Mouse (Mus musculus): ENCODE measurements around the gene Phtf2. TPM values are rescaled to one million over a fixed set of nuclear protein-coding genes. Genes with fewer than 3 reads are reported as not detected.
"Not testable (repeated sequence)": the region's sequence is repeated elsewhere in the genome, so short reads cannot be mapped to it uniquely, and the experiment has no call there.

Phtf2 gene
- polyA plus RNA-seq, 1 experiment, result 16.5 TPM

- TF ChIP-seq CTCF (IDR thresholded peaks at IDR 0.05; ENCODE audit: borderline replicate concordance, extremely low read depth, insufficient read depth, insufficient read length) (no peak), POLR2A (IDR thresholded peaks at IDR 0.05; ENCODE audit: borderline replicate concordance, extremely low read depth, insufficient read depth, insufficient read length, poor library complexity, severe bottlenecking) (no peak)
- DNase-seq (ENCODE audit: low read depth), result no peak
Measured at GRCm38 (mm10) chr5:20760368-20761162, 121.4 kb downstream of the Phtf2 start.

- DNase-seq (ENCODE audit: low read depth), result no peak
- TF ChIP-seq CTCF (IDR thresholded peaks at IDR 0.05; ENCODE audit: borderline replicate concordance, extremely low read depth, insufficient read depth, insufficient read length) (no peak), POLR2A (IDR thresholded peaks at IDR 0.05; ENCODE audit: borderline replicate concordance, extremely low read depth, insufficient read depth, insufficient read length, poor library complexity, severe bottlenecking) (no peak)
Measured at GRCm38 (mm10) chr5:20759771-20760170, 122.2 kb downstream of the Phtf2 start.

GRCm38 (mm10) chr5:20753963-20754362 is 128.0 kb downstream of the Phtf2 start:
- no peak for DNase-seq (ENCODE audit: low read depth)
- TF ChIP-seq CTCF (IDR thresholded peaks at IDR 0.05; ENCODE audit: borderline replicate concordance, extremely low read depth, insufficient read depth, insufficient read length) (no peak), POLR2A (IDR thresholded peaks at IDR 0.05; ENCODE audit: borderline replicate concordance, extremely low read depth, insufficient read depth, insufficient read length, poor library complexity, severe bottlenecking) (no peak)

- no peak for DNase-seq (ENCODE audit: low read depth)
- TF ChIP-seq CTCF (IDR thresholded peaks at IDR 0.05; ENCODE audit: borderline replicate concordance, extremely low read depth, insufficient read depth, insufficient read length), result no peak
- TF ChIP-seq POLR2A (IDR thresholded peaks at IDR 0.05; ENCODE audit: borderline replicate concordance, extremely low read depth, insufficient read depth, insufficient read length, poor library complexity, severe bottlenecking), result no peak
Measured at GRCm38 (mm10) chr5:20753096-20753495, 128.8 kb downstream of the Phtf2 start.

DNA sequence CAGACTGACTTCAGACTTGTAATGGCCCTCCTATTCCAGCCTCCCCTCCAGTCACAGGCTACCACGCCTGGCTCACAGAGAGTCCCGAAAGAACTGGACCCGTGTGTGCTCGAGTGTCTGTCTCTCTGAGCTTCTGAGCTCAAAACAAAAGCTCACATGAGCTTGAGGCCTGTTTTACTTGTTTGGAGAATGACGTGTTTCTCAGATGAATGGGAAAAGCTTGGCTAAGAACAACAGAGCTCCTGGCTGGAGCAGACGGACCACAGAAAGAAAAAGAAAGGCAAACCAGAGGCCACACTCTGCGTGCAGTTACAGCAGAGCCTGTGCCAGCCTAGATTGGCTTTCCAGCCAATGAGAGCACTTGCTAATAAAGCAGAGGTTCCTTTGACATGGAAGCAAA is 130.2 kb downstream of the Phtf2 start:
- DNase-seq (ENCODE audit: low read depth), result peak; percentile 88
- TF ChIP-seq POLR2A (IDR thresholded peaks at IDR 0.05; ENCODE audit: borderline replicate concordance, extremely low read depth, insufficient read depth, insufficient read length, poor library complexity, severe bottlenecking) (no peak), CTCF (IDR thresholded peaks at IDR 0.05; ENCODE audit: borderline replicate concordance, extremely low read depth, insufficient read depth, insufficient read length) (no peak)

GRCm38 (mm10) chr5:20751000-20751399 is 130.9 kb downstream of the Phtf2 start:
- peak; percentile 51 for DNase-seq (ENCODE audit: low read depth)
- TF ChIP-seq CTCF (IDR thresholded peaks at IDR 0.05; ENCODE audit: borderline replicate concordance, extremely low read depth, insufficient read depth, insufficient read length) (no peak), POLR2A (IDR thresholded peaks at IDR 0.05; ENCODE audit: borderline replicate concordance, extremely low read depth, insufficient read depth, insufficient read length, poor library complexity, severe bottlenecking) (no peak)

DNA sequence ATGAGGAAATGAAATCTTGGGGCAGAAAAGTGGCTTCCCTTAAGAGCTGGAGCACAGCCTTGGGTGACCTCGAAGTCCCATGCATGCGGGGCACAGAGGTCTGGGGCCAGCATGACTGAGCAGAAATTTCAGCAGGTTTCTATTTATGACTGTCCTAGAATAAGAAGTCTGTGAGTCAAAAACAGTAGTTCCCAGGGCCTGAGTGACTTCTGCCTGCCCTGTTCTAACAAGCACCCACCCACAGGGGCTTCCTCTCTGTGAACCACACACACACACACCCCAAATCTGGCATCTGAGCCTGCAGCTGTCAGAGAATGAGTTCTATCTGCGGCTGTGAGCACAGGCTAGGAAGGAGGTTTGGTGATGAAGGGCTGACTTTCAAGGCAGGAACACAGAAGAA is 132.4 kb downstream of the Phtf2 start:
- TF ChIP-seq CTCF (IDR thresholded peaks at IDR 0.05; ENCODE audit: borderline replicate concordance, extremely low read depth, insufficient read depth, insufficient read length) (no peak), POLR2A (IDR thresholded peaks at IDR 0.05; ENCODE audit: borderline replicate concordance, extremely low read depth, insufficient read depth, insufficient read length, poor library complexity, severe bottlenecking) (no peak)
- no peak for DNase-seq (ENCODE audit: low read depth)

GRCm38 (mm10) chr5:20748856-20749255 is 133.1 kb downstream of the Phtf2 start:
- TF ChIP-seq CTCF (IDR thresholded peaks at IDR 0.05; ENCODE audit: borderline replicate concordance, extremely low read depth, insufficient read depth, insufficient read length) (no peak), POLR2A (IDR thresholded peaks at IDR 0.05; ENCODE audit: borderline replicate concordance, extremely low read depth, insufficient read depth, insufficient read length, poor library complexity, severe bottlenecking) (no peak)
- no peak for DNase-seq (ENCODE audit: low read depth)

DNA sequence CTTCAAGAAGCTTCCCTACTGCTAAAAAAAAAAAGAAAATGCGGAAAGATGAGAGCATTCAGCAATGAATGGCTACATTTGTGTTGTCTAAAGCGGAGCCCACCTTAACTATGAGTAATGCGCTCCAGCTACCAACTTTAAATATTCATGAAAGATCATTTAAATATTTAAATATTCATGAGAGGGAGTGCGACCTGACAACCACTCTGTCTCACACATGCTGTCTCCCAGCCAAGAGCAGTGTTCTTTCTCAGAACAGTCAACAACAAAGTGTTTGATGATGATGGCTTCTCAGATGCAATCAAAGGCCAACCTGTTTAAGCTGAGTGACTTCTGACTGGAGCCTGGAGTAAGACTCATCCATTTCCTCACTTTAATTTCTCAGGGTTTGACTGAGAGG is 133.8 kb downstream of the Phtf2 start:
- TF ChIP-seq CTCF (IDR thresholded peaks at IDR 0.05; ENCODE audit: borderline replicate concordance, extremely low read depth, insufficient read depth, insufficient read length) (no peak), POLR2A (IDR thresholded peaks at IDR 0.05; ENCODE audit: borderline replicate concordance, extremely low read depth, insufficient read depth, insufficient read length, poor library complexity, severe bottlenecking) (no peak)
- DNase-seq (ENCODE audit: low read depth), result peak; percentile 81

- DNase-seq (ENCODE audit: low read depth), result no peak
- TF ChIP-seq POLR2A (IDR thresholded peaks at IDR 0.05; ENCODE audit: borderline replicate concordance, extremely low read depth, insufficient read depth, insufficient read length, poor library complexity, severe bottlenecking), result no peak
- no peak for TF ChIP-seq CTCF (IDR thresholded peaks at IDR 0.05; ENCODE audit: borderline replicate concordance, extremely low read depth, insufficient read depth, insufficient read length)
Measured at GRCm38 (mm10) chr5:20741936-20742335, 140.0 kb downstream of the Phtf2 start.

- no peak for DNase-seq (ENCODE audit: low read depth)
- TF ChIP-seq POLR2A (IDR thresholded peaks at IDR 0.05; ENCODE audit: borderline replicate concordance, extremely low read depth, insufficient read depth, insufficient read length, poor library complexity, severe bottlenecking), result no peak
- TF ChIP-seq CTCF (IDR thresholded peaks at IDR 0.05; ENCODE audit: borderline replicate concordance, extremely low read depth, insufficient read depth, insufficient read length), result no peak
Measured at GRCm38 (mm10) chr5:20741193-20741592, 140.7 kb downstream of the Phtf2 start.

GRCm38 (mm10) chr5:20738795-20739194 is 143.1 kb downstream of the Phtf2 start:
- DNase-seq (ENCODE audit: low read depth), result no peak
- TF ChIP-seq POLR2A (IDR thresholded peaks at IDR 0.05; ENCODE audit: borderline replicate concordance, extremely low read depth, insufficient read depth, insufficient read length, poor library complexity, severe bottlenecking), result no peak
- TF ChIP-seq CTCF (IDR thresholded peaks at IDR 0.05; ENCODE audit: borderline replicate concordance, extremely low read depth, insufficient read depth, insufficient read length), result no peak

DNA sequence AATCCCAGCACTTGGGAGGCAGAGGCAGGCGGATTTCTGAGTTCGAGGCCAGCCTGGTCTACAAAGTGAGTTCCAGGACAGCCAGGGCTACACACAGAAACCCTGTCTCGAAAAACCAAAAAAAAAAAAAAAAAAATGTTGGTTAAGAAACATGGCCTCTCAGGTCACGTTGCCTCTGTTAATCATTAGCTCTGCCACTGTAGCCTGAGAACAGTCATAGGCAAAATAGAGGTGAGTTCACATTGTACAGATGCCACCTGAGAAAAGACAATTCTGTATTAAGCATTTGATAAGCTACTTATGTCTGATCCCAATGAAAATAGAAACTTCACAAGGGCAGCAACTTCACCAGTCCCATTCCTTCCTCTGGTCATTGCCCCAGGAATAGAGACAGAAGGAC is 158.7 kb downstream of the Phtf2 start:
- DNase-seq (ENCODE audit: low read depth), result not testable (repeated sequence)

Data from brain, embryonic 14.5 days (tissue).